Mouse (Mus musculus): ENCODE measurements at regions not wholly inside any gene's neighbourhood (a gene's known extent, or its start where the extent isn't known, plus 50 kb on each side); places are given as distances from the start of the nearest gene placed in this dataset.

DNA sequence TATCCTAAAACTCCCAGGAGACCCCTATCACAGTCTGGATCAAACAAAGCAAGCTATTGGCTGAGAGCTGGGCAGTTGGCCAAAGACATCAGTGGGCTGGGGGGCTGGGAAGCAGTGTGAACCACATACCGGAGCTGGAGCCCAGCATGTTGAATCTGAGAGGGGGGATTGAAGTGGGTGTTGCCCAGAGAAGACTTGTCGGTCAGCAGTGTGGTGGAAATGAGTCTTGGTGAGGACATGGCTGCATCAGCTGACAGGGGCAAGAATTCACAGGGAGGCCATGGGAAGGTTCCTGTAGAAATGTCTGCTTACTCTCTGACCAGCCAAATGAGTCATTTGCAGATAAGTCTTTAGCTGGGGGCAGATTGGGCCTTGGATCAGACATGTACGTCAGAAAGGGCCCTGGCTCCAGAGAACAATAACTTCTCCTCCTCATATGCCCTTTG, 184.6 kb downstream of the Fndc1 start:
- H3K27me3 ChIP-seq (ENCODE audit: control insufficient read depth in 1 of 2, insufficient read depth in 2 of 2, low read length in 2 of 2): no peaks in the 10 kb centered on the region

DNA sequence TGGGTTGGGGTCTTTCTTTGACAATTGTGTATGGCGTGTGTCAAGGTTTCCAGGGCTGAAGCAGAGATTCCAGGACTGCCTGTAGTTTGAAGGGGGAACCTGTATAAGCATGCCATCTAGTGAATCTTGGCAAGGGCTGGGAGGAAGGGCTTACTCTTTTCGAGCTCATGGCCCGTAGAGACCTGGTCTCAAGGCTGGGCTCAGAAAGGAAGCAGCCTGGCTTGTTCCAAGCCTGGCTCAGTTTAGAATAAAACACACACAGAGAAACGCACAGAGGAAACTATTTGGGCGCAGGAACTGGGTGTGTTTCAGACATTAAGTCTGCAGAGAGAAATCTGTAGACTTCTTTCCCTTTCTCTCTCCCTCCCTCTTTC, 192.8 kb downstream of the Fndc1 start:
- Histone ChIP-seq H3K4me1 (ENCODE audit: control insufficient read depth in 1 of 2, insufficient read depth in 2 of 2, low read length in 2 of 2) (no peaks in the 10 kb centered on the region), H3K9ac (ENCODE audit: control insufficient read depth, low read depth, low read length, poor library complexity, severe bottlenecking) (no peak overlapping the region), H3K9me3 (replicated peaks; ENCODE audit: insufficient read depth, low read length) (no peaks in the 10 kb centered on the region), H3K27me3 (ENCODE audit: control insufficient read depth in 1 of 2, insufficient read depth in 2 of 2, low read length in 2 of 2) (no peaks in the 10 kb centered on the region), H3K27ac (ENCODE audit: control insufficient read depth, low read depth, low read length) (no peak overlapping the region), H3K36me3 (ENCODE audit: control insufficient read depth in 1 of 2, insufficient read depth in 2 of 2, low read length in 2 of 2) (no peaks in the 10 kb centered on the region), H3K79me2 (ENCODE audit: control insufficient read depth, insufficient read depth, low read length, poor library complexity) (no peaks in the 10 kb centered on the region), H3K4me3 (ENCODE audit: control insufficient read depth in 1 of 2, insufficient read depth in 1 of 2, low read depth in 2 of 2, low read length in 2 of 2) (no peak overlapping the region)
- TF ChIP-seq MAZ (IDR thresholded peaks at IDR 0.05; ENCODE audit: low read depth, low read length) (no peak), ETS1 (IDR thresholded peaks at IDR 0.05; ENCODE audit: low read depth, low read length) (no peak), POLR2A (IDR thresholded peaks at IDR 0.05; ENCODE audit: control insufficient read depth in 1 of 2, insufficient read depth in 1 of 2, low read depth in 1 of 2, low read length in 2 of 2, poor library complexity in 1 of 2) (no peak), MAX (IDR thresholded peaks at IDR 0.05; ENCODE audit: low read length) (no peak)
- no peak for DNase-seq (ENCODE audit: low read depth, low spot score)

More for the DNA sequence above, 184.6 kb downstream of the Fndc1 start:
- Histone ChIP-seq H3K36me3 (ENCODE audit: control insufficient read depth in 1 of 2, insufficient read depth in 2 of 2, low read length in 2 of 2) (no peaks in the 10 kb centered on the region), H3K4me1 (ENCODE audit: control insufficient read depth in 1 of 2, insufficient read depth in 2 of 2, low read length in 2 of 2) (no peaks in the 10 kb centered on the region), H3K9me3 (replicated peaks; ENCODE audit: insufficient read depth, low read length) (no peaks in the 10 kb centered on the region), H3K79me2 (ENCODE audit: control insufficient read depth, insufficient read depth, low read length, poor library complexity) (no peaks in the 10 kb centered on the region), H3K9ac (ENCODE audit: control insufficient read depth, low read depth, low read length, poor library complexity, severe bottlenecking) (no peak overlapping the region), H3K27ac (ENCODE audit: control insufficient read depth, low read depth, low read length) (no peak overlapping the region), H3K4me3 (ENCODE audit: control insufficient read depth in 1 of 2, insufficient read depth in 1 of 2, low read depth in 2 of 2, low read length in 2 of 2) (no peak overlapping the region)
- no peak for DNase-seq (ENCODE audit: low read depth, low spot score)
- no peak for TF ChIP-seq CHD2 (IDR thresholded peaks at IDR 0.05; ENCODE audit: low read length)
- TF ChIP-seq ELF1 (IDR thresholded peaks at IDR 0.05; ENCODE audit: low read depth, low read length): no peak
- TF ChIP-seq KAT2A (conservative IDR thresholded peaks at IDR 0.05; ENCODE audit: low read depth, low read length): no peak
- no peak for TF ChIP-seq BHLHE40 (IDR thresholded peaks at IDR 0.05; ENCODE audit: borderline replicate concordance, low read depth, low read length)
- no peak for TF ChIP-seq GATA1 (IDR thresholded peaks at IDR 0.05; ENCODE audit: low read depth, low read length)
- TF ChIP-seq POLR2AphosphoS2 (IDR thresholded peaks at IDR 0.05; ENCODE audit: low read length): no peak
- TF ChIP-seq USF2 (IDR thresholded peaks at IDR 0.05; ENCODE audit: borderline replicate concordance in 1 of 2, insufficient read depth in 1 of 2, low read depth in 1 of 2, low read length in 2 of 2): no peak
- no peak for TF ChIP-seq SMC3 (IDR thresholded peaks at IDR 0.05; ENCODE audit: low read depth, low read length)
- TF ChIP-seq CHD1 (IDR thresholded peaks at IDR 0.05; ENCODE audit: low read depth, low read length): no peak
- no peak for TF ChIP-seq USF1 (IDR thresholded peaks at IDR 0.05; ENCODE audit: low read depth, low read length)
- no peak for TF ChIP-seq JUND (IDR thresholded peaks at IDR 0.05; ENCODE audit: low read depth, low read length)
- no peak for TF ChIP-seq MAFK (IDR thresholded peaks at IDR 0.05; ENCODE audit: borderline replicate concordance, low read depth, low read length)
- no peak for TF ChIP-seq GABPA (IDR thresholded peaks at IDR 0.05; ENCODE audit: low read depth, low read length)
